Mouse (Mus musculus) neural tube, embryonic 14.5 days (tissue): ENCODE results near the gene Slc25a23. TPM values are rescaled to one million over a fixed set of nuclear protein-coding genes. Genes with fewer than 3 reads are reported as not detected.

Source experiments
- ATAC-seq: fragments of 200-750 bp; cut with Nextera tagmentation; 2 replicates; pipeline ENCODE4 v1.8.0; 2017; ENCODE audit warnings: low read depth, mild to moderate bottlenecking, moderate TSS enrichment, moderate library complexity
- H3K27ac ChIP-seq: fragments of 300-500 bp; sonication (generic); 2 replicates; pipeline ENCODE4 v1.5.1; 2014; ENCODE audit warnings: low read depth, mild to moderate bottlenecking, control low read depth, low read length, moderate library complexity, mixed read lengths
- H3K27me3 ChIP-seq: fragments of 300-500 bp; sonication (generic); 2 replicates; pipeline ENCODE4 v1.6.1; 2014; ENCODE audit warnings: low read length; ENCODE audit not compliant: control insufficient read depth, insufficient read depth
- H3K36me3 ChIP-seq: fragments of 300-500 bp; sonication (generic); 2 replicates; pipeline ENCODE4 v1.6.1; 2014; ENCODE audit warnings: low read length, mixed read lengths; ENCODE audit not compliant: control insufficient read depth, insufficient read depth
- H3K4me1 ChIP-seq: fragments of 300-500 bp; sonication (generic); 2 replicates; pipeline ENCODE4 v1.6.1; 2014; ENCODE audit warnings: low read length; ENCODE audit not compliant: control insufficient read depth, insufficient read depth
- H3K4me2 ChIP-seq: fragments of 300-500 bp; sonication (generic); 2 replicates; pipeline ENCODE4 v1.6.1; 2014; ENCODE audit warnings: mild to moderate bottlenecking, low read depth, low read length, control low read depth
- H3K4me3 ChIP-seq: fragments of 300-500 bp; sonication (generic); 2 replicates; pipeline ENCODE4 v1.5.1; 2014; ENCODE audit warnings: low read depth, low read length, control low read depth, mixed read lengths
- H3K9ac ChIP-seq: fragments of 300-500 bp; sonication (generic); replicated peaks from 2 replicates; pipeline ENCODE4 v1.6.1; 2014; ENCODE audit warnings: low read depth, mild to moderate bottlenecking, control low read depth, low read length, mixed read lengths
- H3K9me3 ChIP-seq: fragments of 300-500 bp; sonication (generic); 2 replicates; pipeline ENCODE4 v1.6.1; 2016; ENCODE audit warnings: low read length; ENCODE audit not compliant: control insufficient read depth
- WGBS: fragments of 180-500 bp; shearing (Covaris S2); extraction: QIAGEN DNeasy Blood & Tissue Kit; methylation state at CpG from one replicate; pipeline ENCODE4 v1.1.7; 2014; 5-methylcytosine and 5-hydroxymethylcytosine counted together
- polyA plus RNA-seq: library from polyadenylated mRNA; unstranded; fragments of >200 nt; fragmentation: Nextera tagmentation; extraction: Ambion mirVana; gene quantifications from 2 replicates; pipeline ENCODE4 v1.2.1, GENCODE M21; 2014

Slc25a23 gene
- polyA plus RNA-seq, 1 experiment from 2014 or later: 48.9 TPM

- WGBS: 94% methylated on average over 31 of the region's 31 CpGs
- no peak overlapping the region for H3K27ac ChIP-seq
- ATAC-seq: no peak
- no peaks in the 10 kb centered on the region for H3K9me3 ChIP-seq
- H3K27me3 ChIP-seq: no peaks in the 10 kb centered on the region
- no peak overlapping the region for H3K9ac ChIP-seq
- H3K36me3 ChIP-seq: peaks cover 23% of the 10 kb centered on the region
- peaks cover 4% of the 10 kb centered on the region for H3K4me1 ChIP-seq
- H3K4me2 ChIP-seq: no peak overlapping the region
- H3K4me3 ChIP-seq: no peak overlapping the region
Measured at GRCm38 (mm10) chr17:57081234-57081842, 21.7 kb upstream of the Slc25a23 start.

GRCm38 (mm10) chr17:57079919-57080318 lies 20.3 kb upstream of the Slc25a23 start:
- WGBS: 77% methylated on average over 3 of the region's 3 CpGs
- Histone ChIP-seq H3K4me2 (no peak overlapping the region), H3K27me3 (no peaks in the 10 kb centered on the region), H3K27ac (no peak overlapping the region), H3K9me3 (no peaks in the 10 kb centered on the region), H3K9ac (no peak overlapping the region), H3K4me3 (no peak overlapping the region), H3K36me3 (peaks cover 23% of the 10 kb centered on the region), H3K4me1 (no peaks in the 10 kb centered on the region)
- ATAC-seq: no peak

GRCm38 (mm10) chr17:57078336-57078735 lies 18.7 kb upstream of the Slc25a23 start, which contains the start of gene Dennd1c:
Dennd1c (minus strand) TSS chr17:57078514.
- no peak for ATAC-seq
- Histone ChIP-seq H3K36me3 (peaks cover 18% of the 10 kb centered on the region), H3K4me3 (no peak within 1 kb of the TSS), H3K4me1 (no peaks in the 10 kb centered on the region), H3K27me3 (no peaks in the 10 kb centered on the region), H3K9ac (no peak within 1 kb of the TSS), H3K9me3 (no peaks in the 10 kb centered on the region), H3K27ac (no peak within 1 kb of the TSS), H3K4me2 (no peak within 1 kb of the TSS)
- 53% methylated on average over 6 of the region's 6 CpGs for WGBS

- 73% methylated on average over 3 of the region's 3 CpGs for WGBS
- no peak overlapping the region for H3K4me3 ChIP-seq
- ATAC-seq: no peak
Measured at GRCm38 (mm10) chr17:57076916-57077315, 17.3 kb upstream of the Slc25a23 start.

GRCm38 (mm10) chr17:57070699-57071098 lies 11.0 kb upstream of the Slc25a23 start:
- no peaks in the 10 kb centered on the region for H3K36me3 ChIP-seq
- peak overlapping the region; percentile 3; the same call in 1 of the 2 replicates for H3K4me2 ChIP-seq
- 4% methylated on average over 11 of the region's 11 CpGs for WGBS
- H3K4me1 ChIP-seq: no peaks in the 10 kb centered on the region; the same call in 1 of the 2 replicates
- ATAC-seq: peak; percentile 47; the same call in 1 of the 2 replicates
- H3K27ac ChIP-seq: no peak overlapping the region
- H3K27me3 ChIP-seq: no peaks in the 10 kb centered on the region
- no peaks in the 10 kb centered on the region for H3K9me3 ChIP-seq
- H3K9ac ChIP-seq: no peak overlapping the region
- no peak overlapping the region for H3K4me3 ChIP-seq

More at GRCm38 (mm10) chr17:57076916-57077315, 17.3 kb upstream of the Slc25a23 start:
- H3K9ac ChIP-seq: no peak overlapping the region
- no peaks in the 10 kb centered on the region for H3K4me1 ChIP-seq
- peaks cover 13% of the 10 kb centered on the region for H3K36me3 ChIP-seq
- no peak overlapping the region for H3K4me2 ChIP-seq
- H3K27me3 ChIP-seq: no peaks in the 10 kb centered on the region
- no peaks in the 10 kb centered on the region for H3K9me3 ChIP-seq
- no peak overlapping the region for H3K27ac ChIP-seq

- WGBS: 7% methylated on average over 9 of the region's 9 CpGs
- H3K36me3 ChIP-seq: no peaks in the 10 kb centered on the region
- H3K27ac ChIP-seq: no peak overlapping the region
- H3K4me3 ChIP-seq: no peak overlapping the region; the same call in 1 of the 2 replicates
- peak overlapping the region; percentile 3 for H3K4me2 ChIP-seq
- H3K27me3 ChIP-seq: no peaks in the 10 kb centered on the region
- ATAC-seq: no peak
- no peaks in the 10 kb centered on the region; the same call in 1 of the 2 replicates for H3K4me1 ChIP-seq
- no peak overlapping the region; the same call in 1 of the 2 replicates for H3K9ac ChIP-seq
- H3K9me3 ChIP-seq: no peaks in the 10 kb centered on the region
Measured at GRCm38 (mm10) chr17:57070272-57070671, 10.6 kb upstream of the Slc25a23 start.

- H3K4me3 ChIP-seq: no peak overlapping the region
- no peak overlapping the region for H3K27ac ChIP-seq
- H3K4me2 ChIP-seq: no peak overlapping the region
- H3K36me3 ChIP-seq: no peaks in the 10 kb centered on the region
- peaks cover 15% of the 10 kb centered on the region for H3K27me3 ChIP-seq
- no peak overlapping the region for H3K9ac ChIP-seq
- WGBS: 70% methylated on average over 5 of the region's 5 CpGs
- peaks cover 4% of the 10 kb centered on the region; the same call in 1 of the 2 replicates for H3K4me1 ChIP-seq
- no peaks in the 10 kb centered on the region for H3K9me3 ChIP-seq
- no peak for ATAC-seq
Measured at GRCm38 (mm10) chr17:57066908-57067307, 7.2 kb upstream of the Slc25a23 start.

GRCm38 (mm10) chr17:57063031-57063430 lies 3.4 kb upstream of the Slc25a23 start:
- Histone ChIP-seq H3K9ac (no peak overlapping the region), H3K36me3 (no peaks in the 10 kb centered on the region), H3K27ac (no peak overlapping the region), H3K4me2 (no peak overlapping the region), H3K4me1 (peaks cover 8% of the 10 kb centered on the region; the same call in 1 of the 2 replicates), H3K27me3 (peaks cover 23% of the 10 kb centered on the region), H3K4me3 (no peak overlapping the region), H3K9me3 (no peaks in the 10 kb centered on the region)
- WGBS: 5% methylated on average over 8 of the region's 8 CpGs
- no peak for ATAC-seq

GRCm38 (mm10) chr17:57062548-57062947 lies 2.9 kb upstream of the Slc25a23 start:
- Histone ChIP-seq H3K27ac (no peak overlapping the region), H3K4me3 (0 out of 2 replicates have a peak overlapping the region, but pooled peaks have one; percentile 25), H3K9me3 (no peaks in the 10 kb centered on the region), H3K9ac (no peak overlapping the region), H3K4me1 (peaks cover 8% of the 10 kb centered on the region; the same call in 1 of the 2 replicates), H3K4me2 (0 out of 2 replicates have a peak overlapping the region, but pooled peaks have one; percentile 35), H3K27me3 (peaks cover 23% of the 10 kb centered on the region), H3K36me3 (no peaks in the 10 kb centered on the region)
- ATAC-seq: no peak
- WGBS: under 1% methylated on average over 22 of the region's 22 CpGs
